Mouse (Mus musculus): ENCODE data around the gene Dact3. TPM values are rescaled to one million over a fixed set of nuclear protein-coding genes. Genes with fewer than 3 reads are reported as not detected.

Dact3 gene
- polyA plus RNA-seq (2017; shearing (Covaris generic)): 0.41 TPM

GRCm38 (mm10) chr7:16875310-16875325, at the start of gene Dact3:
Gene Dact3 (plus strand): TSS chr7:16875317.

GRCm38 (mm10) chr7:16842645-16843063, 32.5 kb upstream of the Dact3 start, which contains the start of gene Prkd2:
Gene Prkd2 (plus strand): TSS chr7:16842902.

GRCm38 (mm10) chr7:16891641-16892351, 16.7 kb downstream of the Dact3 start, which contains the start of gene Gng8:
Gene Gng8 (plus strand): TSS chr7:16891786.

GRCm38 (mm10) chr7:16906281-16906680, 31.2 kb downstream of the Dact3 start, which contains the start of gene Ptgir:
Gene Ptgir (plus strand): TSS chr7:16906490.

DNA sequence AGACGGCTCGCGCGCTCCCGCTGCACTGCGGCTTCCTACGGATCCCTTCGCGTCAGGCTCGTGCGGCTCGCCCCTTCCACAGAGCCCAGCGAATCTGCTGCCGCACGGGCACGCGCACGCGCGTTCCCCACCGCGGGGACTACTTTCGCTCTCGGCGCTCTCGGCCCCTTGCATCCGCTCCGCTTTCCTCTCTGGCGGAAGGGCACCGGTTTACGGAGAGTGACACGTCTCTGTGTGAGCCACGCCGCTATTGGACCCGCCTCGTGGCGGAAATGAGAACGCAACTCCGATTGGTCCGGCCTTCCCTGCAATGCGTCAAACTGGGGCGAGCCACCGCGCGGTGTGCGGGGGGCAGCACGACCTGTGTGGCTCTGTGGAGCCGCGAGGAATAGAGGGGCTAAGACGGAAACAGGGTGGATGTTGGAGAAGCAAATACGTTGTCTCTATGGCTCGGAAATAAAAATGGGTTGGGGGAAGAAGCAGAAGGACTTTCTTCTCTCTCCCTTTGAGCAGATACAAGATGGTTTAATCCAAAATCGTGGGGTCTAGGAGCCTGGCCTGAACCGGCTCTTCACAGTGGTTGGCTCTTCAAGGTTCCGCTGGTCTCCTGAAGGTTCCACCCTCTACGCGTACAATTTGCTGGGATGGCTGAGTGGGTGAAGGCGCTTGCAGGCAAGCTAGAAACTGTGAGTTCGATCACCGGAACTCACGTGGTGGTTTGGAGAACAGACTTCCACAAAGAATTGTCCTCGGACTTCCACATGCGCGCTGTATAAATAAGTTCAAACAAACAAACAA, 49.1 kb downstream of the Dact3 start, which contains the start of gene Calm3:
Gene Calm3 (minus strand): TSS at position 78 of the 798 bp plus-strand sequence.

Other genes starting within 250 kb of the Dact3 start
- gene Ceacam15, start 199.6 kb upstream of the Dact3 start, polyA plus RNA-seq (2017; shearing (Covaris generic)): not detected
- gene Ceacam9, start 153.4 kb upstream of the Dact3 start, polyA plus RNA-seq (2017; shearing (Covaris generic)): not detected
- gene Ap2s1, start 136.9 kb upstream of the Dact3 start, polyA plus RNA-seq (2017; shearing (Covaris generic)): 90.3 TPM
- gene Slc1a5, start 94.0 kb upstream of the Dact3 start, polyA plus RNA-seq (2017; shearing (Covaris generic)): 321 TPM
- gene Strn4, start 59.4 kb upstream of the Dact3 start, polyA plus RNA-seq (2017; shearing (Covaris generic)): 64.8 TPM
- 26.4 TPM for gene Fkrp, start 58.6 kb upstream of the Dact3 start, polyA plus RNA-seq (2017; shearing (Covaris generic))
- gene Prkd2, start 32.4 kb upstream of the Dact3 start, polyA plus RNA-seq (2017; shearing (Covaris generic)): 121 TPM
- not detected for gene Gng8, start 16.5 kb downstream of the Dact3 start, polyA plus RNA-seq (2017; shearing (Covaris generic))
- not detected for gene Ptgir, start 31.2 kb downstream of the Dact3 start, polyA plus RNA-seq (2017; shearing (Covaris generic))
- gene Calm3, start 48.8 kb downstream of the Dact3 start, polyA plus RNA-seq (2017; shearing (Covaris generic)): 77.0 TPM
- gene Pnmal2, start 69.4 kb downstream of the Dact3 start, polyA plus RNA-seq (2017; shearing (Covaris generic)): 0.27 TPM
- gene Pnmal1, start 84.4 kb downstream of the Dact3 start, polyA plus RNA-seq (2017; shearing (Covaris generic)): 0.24 TPM
- gene Gm42372, start 107.8 kb downstream of the Dact3 start, polyA plus RNA-seq (2017; shearing (Covaris generic)): 1.4 TPM
- gene Ccdc8, start 117.4 kb downstream of the Dact3 start, polyA plus RNA-seq (2017; shearing (Covaris generic)): 0.11 TPM
- gene Ppp5c, start 152.6 kb downstream of the Dact3 start, polyA plus RNA-seq (2017; shearing (Covaris generic)): 69.3 TPM
- gene Hif3a, start 187.1 kb downstream of the Dact3 start, polyA plus RNA-seq (2017; shearing (Covaris generic)): 0.43 TPM
- gene Psg16, start 198.7 kb downstream of the Dact3 start, polyA plus RNA-seq (2017; shearing (Covaris generic)): 0.91 TPM